Mouse (Mus musculus) NIH3T3 (cell line): ENCODE measurements around the gene Cmtr1.

Experiments used
- DNase-seq: peaks from one replicate; pipeline ENCODE4 v3.0.0-alpha.2; 2012; ENCODE audit warnings: low read depth

Cmtr1 gene

GRCm38 (mm10) chr17:29669936-29670335 lies 9.5 kb downstream of the Cmtr1 start:
- peak; percentile 34 for DNase-seq

- peak; percentile 66 for DNase-seq
Observed at GRCm38 (mm10) chr17:29671021-29671420, 10.6 kb downstream of the Cmtr1 start.

DNA sequence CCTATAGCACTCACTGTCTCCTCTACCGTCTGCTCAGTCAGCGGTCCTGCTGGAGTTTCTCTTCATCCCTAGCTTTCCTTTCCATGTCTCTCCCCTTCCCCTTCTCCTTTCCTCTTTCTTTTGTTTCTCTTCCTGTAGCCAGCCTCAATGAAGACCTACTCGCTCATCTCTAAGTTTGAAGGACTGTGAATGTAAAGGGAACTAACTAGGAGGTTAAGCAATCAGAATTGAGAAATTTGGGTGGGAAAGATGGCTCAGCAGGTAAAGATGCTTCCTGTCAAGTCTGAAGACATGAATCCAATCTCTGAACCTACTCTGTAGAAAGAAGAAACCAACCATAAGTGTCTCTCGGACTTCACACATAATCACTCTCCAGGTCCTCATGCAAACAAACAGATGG lies 12.9 kb downstream of the Cmtr1 start:
- DNase-seq, result no peak

GRCm38 (mm10) chr17:29678526-29678925 lies 18.1 kb downstream of the Cmtr1 start:
- no peak for DNase-seq

DNA sequence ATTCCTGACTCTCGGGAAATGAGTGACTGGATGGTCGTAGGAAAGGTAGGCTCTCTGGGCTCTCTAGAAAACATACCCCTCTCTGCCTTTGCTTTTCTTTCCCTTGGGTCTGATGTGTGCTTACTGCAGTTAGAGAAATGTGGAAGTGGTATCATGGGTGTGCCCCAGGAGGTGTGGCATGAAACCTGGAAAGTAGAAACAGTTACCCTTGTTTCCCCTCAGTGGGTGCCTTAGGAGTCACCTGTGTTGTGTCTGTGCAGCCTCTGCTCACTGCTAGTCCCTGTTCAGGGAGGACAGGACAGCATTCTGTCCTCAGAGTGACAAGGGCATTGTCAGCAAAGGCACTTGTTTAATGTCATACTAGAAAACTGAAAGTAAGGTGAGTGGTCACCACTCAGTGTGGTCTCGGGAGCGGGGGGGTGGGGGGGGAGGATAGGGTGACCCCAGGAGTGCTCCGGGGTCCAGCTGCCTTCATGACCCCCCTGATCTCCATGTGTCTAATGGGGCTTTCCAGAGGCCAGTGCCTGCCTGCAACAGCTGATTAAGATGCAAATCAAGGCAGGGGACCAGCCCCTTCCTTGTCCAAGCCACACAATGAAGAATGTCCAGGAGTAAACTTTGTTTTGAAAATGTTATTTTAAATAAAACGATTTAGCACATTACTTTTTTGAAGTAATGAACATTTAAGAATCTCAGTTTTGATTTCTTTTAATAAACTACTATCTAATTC lies 18.8 kb downstream of the Cmtr1 start:
- no peak for DNase-seq

DNA sequence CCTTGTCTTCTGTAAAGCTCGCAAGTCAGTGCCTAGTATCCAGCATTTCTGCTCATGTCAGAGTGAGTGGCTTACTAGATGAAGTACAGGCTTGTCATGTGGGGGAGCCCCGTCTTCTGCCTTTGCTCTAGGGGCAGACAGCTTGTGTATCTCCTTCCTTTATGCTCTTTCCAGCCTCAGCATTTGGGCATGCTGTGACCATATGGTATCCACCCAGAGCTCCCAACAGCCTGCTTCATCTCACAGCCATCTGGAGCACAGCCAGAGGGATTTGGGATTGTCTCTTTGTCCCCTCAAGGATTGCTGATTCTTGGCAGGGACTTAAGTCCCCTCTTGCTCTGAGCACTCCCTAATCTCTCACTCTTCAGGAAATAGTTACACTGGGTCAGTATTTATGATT lies 19.8 kb downstream of the Cmtr1 start:
- no peak for DNase-seq

DNA sequence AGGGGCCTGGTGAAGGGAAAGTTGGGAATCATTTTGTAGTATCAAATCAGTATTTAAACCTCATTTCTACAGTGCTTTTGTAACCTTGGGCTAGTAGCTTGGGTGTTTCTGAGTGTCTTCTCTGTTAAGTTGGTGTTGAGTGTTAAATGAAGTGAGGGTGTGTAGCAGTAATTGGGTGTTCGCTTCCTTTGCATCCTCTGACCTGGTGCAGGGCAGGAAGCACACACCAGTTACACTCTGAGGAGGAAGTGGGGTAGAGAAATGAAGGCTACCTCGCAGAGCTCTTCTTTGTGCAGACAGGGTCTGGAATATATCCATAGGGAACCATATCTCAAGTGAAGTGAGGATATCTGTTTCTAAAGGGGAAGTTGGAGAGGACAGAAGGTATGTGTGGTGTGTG lies 20.5 kb downstream of the Cmtr1 start:
- DNase-seq, result no peak

- DNase-seq, result no peak
Observed at GRCm38 (mm10) chr17:29681669-29682068, 21.3 kb downstream of the Cmtr1 start.

- DNase-seq, result no peak
Observed at GRCm38 (mm10) chr17:29682261-29682660, 21.9 kb downstream of the Cmtr1 start.

DNA sequence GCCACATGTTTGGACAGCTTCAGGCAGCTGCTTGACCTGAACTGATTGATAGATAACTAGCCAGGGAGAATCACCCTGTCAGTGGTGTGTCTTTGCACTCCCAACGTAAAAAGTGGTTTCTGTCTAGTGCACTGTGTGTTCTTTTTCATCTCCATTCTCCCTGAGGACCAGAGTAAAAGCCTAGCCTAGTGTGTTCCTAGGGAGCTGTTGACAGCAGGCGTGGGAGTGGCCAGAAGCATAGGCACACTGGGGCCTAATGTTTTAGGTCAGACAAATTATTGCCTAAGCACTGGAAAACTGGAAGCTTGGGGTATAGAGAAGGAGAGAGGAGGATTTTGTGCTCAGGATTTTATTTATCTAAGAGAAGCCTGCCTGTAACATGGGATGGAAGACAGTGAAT lies 22.7 kb downstream of the Cmtr1 start:
- peak; percentile 39 for DNase-seq

- DNase-seq, result no peak
Observed at GRCm38 (mm10) chr17:29684275-29684674, 23.9 kb downstream of the Cmtr1 start.

DNA sequence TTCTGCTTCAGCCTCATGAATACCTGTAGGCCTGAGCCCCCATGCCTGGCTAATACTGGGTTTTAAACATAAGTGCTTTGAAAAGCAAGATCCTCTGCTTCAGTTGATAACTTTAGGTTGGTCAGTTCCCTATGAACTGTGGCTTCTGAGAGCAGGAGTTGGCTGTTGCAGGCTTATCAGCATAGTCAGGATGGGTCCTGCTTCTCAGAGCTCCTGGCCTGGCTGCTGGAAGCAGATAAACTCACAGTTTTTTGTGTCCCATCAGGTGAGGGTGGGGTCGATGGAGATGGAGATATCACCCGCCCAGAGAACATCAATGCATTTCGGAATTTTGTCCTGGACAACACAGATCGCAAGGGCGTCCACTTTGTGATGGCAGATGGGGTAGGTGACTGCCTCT lies 26.4 kb downstream of the Cmtr1 start:
- no peak for DNase-seq

- no peak for DNase-seq
Observed at GRCm38 (mm10) chr17:29687373-29687772, 27.0 kb downstream of the Cmtr1 start.

DNA sequence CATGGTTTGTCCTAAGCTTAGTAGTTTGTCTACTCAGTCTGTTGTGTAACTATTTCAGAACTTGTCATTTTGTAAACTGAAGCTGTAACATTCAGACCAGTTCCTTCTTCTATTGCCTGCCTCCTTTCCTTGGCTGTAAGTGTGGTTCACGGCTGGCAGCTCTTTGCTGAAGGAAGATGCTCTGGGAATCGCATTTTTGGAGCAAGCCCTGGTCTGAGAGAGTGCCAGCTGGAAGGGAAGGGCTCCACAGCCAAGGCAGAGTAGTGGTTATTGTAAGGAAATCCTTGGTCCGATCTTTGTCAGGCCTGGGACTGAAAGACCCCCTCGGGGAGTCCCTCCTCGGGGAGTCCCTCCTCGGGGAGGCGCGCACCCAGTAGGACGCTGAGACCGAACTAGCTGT lies 28.2 kb downstream of the Cmtr1 start:
- no peak for DNase-seq

DNA sequence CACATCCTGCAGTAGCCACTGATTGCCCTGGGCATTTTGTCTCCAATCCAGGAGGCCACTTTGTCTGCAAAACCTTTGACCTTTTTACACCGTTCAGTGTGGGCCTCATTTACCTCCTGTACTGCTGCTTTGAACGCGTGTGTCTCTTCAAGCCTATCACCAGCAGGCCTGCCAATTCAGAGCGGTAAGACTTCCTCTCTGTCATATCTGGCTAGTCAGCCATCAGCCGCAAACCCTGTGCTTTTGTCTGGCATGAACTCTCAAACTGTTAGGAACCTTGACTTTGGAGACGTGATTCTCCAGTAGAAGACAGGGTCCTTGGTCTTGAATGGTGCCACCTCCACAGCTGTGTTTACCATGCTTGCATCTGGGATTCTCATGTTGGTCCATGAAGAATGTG lies 29.9 kb downstream of the Cmtr1 start:
- no peak for DNase-seq

DNA sequence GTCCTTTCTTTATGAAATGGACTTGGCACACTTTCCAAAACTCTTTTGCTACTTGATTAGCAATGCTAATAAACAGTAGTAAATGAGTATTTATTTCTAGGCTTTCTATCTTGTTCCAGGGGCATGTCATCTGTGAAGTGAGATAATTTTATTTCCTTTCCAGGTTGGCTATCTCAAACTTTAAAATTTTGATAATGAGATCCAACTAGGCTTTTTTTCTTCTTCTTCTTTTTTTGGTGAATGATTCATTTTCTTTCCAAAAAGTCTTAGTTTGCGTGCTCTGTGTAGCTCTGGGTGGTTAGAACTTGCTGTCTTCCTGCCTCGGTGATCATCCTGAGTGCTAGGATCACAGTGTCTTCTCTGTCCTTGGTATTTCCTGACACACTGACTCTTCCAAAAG lies 32.4 kb downstream of the Cmtr1 start:
- DNase-seq, result no peak

DNA sequence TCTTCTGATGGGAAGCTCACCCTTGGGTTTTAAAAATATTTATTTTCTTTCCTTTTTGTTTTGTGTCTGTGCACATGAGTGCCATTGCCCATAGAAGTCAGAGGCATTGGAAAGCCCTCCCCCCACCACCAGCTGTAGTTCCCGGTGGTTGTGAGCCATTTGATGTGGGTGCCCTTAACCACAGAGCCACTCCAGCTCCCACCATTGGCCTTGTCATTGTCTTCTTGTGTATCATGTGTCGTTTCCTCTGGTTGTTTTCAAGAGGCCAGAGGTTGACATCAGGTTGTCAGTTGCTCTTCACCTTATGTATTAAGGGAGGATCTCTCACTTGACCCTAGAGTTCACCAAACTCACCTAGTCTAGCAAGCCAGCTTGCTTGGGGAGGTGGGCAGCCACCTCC lies 33.2 kb downstream of the Cmtr1 start:
- DNase-seq, result no peak

GRCm38 (mm10) chr17:29694516-29694915 lies 34.1 kb downstream of the Cmtr1 start:
- no peak for DNase-seq

- no peak for DNase-seq
Observed at GRCm38 (mm10) chr17:29696940-29697339, 36.5 kb downstream of the Cmtr1 start.

GRCm38 (mm10) chr17:29698421-29698820 lies 38.0 kb downstream of the Cmtr1 start:
- DNase-seq, result no peak

DNA sequence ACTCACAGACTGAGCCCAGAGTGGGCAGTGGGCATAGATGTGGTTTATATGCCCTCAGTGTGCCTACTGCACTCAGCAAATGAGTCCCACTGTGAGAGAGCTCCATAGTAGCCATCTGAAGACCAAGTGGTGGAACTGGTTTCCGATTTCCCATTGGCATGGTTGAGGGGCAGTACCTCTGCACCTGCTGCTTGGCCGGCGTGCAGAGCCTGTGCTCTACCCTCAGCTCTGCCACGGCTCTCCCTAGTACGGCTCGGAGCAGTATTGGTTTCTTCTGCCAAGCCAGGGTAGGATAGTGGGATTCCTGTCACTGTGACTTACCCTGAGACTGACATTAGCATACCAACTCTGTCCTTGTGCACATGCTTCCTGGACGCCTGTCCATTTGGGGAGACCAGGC lies 40.2 kb downstream of the Cmtr1 start:
- DNase-seq, result no peak

GRCm38 (mm10) chr17:29702938-29703710 lies 42.7 kb downstream of the Cmtr1 start:
- DNase-seq, result no peak

GRCm38 (mm10) chr17:29704781-29705180 lies 44.4 kb downstream of the Cmtr1 start:
- peak; percentile 71 for DNase-seq

DNA sequence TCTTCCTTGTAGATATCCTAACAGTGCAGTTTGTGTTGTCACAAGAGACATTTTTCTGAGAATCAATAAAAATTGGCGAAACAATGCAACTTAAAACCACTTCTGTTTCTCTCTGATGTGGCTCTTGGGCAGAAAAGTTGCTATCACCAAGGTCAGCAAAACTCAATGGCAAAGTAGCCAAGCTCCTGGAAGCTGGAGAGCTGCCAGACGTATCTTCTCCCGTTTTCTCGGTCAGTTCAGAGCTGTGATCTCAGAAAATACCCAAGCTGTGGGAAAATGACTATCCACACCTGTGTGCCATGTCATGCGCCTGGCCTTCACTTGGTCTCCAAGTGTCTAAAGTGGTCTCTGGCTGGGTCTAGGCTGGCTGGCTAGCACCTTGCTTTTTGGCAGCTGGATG lies 45.5 kb downstream of the Cmtr1 start:
- no peak for DNase-seq
